Mouse (Mus musculus): ENCODE results near the gene Akap10. TPM values are rescaled to one million over a fixed set of nuclear protein-coding genes. Genes with fewer than 3 reads are reported as not detected.

Akap10 gene
- total and polyA plus RNA-seq, 3 experiments = 17.7 to 20.1 TPM; not detected in 1

- peaks cover 0 to 23% of the 10 kb centered on the region in 2 experiments; a peak in 2 of 4 replicates for H3K36me3 ChIP-seq (ENCODE audit: control insufficient read depth in 1 of 2, insufficient read depth in 2 of 2, low read length in 2 of 2)
- no peak overlapping the region for H3K9ac ChIP-seq (ENCODE audit: control insufficient read depth, low read depth, low read length, poor library complexity, severe bottlenecking)
- peaks cover 6 to 23% of the 10 kb centered on the region in 2 experiments; a peak in 3 of 4 replicates for H3K4me1 ChIP-seq (ENCODE audit: control insufficient read depth in 1 of 2, insufficient read depth in 2 of 2, low read length in 2 of 2)
- no peak for DNase-seq (ENCODE audit: low read depth, low spot score)
- no peaks in the 10 kb centered on the region for H3K27me3 ChIP-seq (ENCODE audit: control insufficient read depth in 1 of 2, insufficient read depth in 2 of 2, low read length in 2 of 2)
- no peaks in the 10 kb centered on the region for H3K79me2 ChIP-seq (ENCODE audit: control insufficient read depth, insufficient read depth, low read length, poor library complexity)
- H3K4me3 ChIP-seq (ENCODE audit: control insufficient read depth in 1 of 2, insufficient read depth in 1 of 2, low read depth in 2 of 2, low read length in 2 of 2) = no peak overlapping the region
- no peak overlapping the region for H3K27ac ChIP-seq (ENCODE audit: control insufficient read depth, low read depth, low read length)
- no peak for TF ChIP-seq MAFK (IDR thresholded peaks at IDR 0.05; ENCODE audit: borderline replicate concordance, low read depth, low read length)
- TF ChIP-seq USF1 (IDR thresholded peaks at IDR 0.05; ENCODE audit: low read depth, low read length) = peak; percentile 82
- H3K9me3 ChIP-seq (replicated peaks; ENCODE audit: insufficient read depth, low read length) = no peaks in the 10 kb centered on the region
Observed at GRCm38 (mm10) chr11:61967034-61967433, 37.0 kb upstream of the Akap10 start.

GRCm38 (mm10) chr11:61964611-61965010 lies 34.6 kb upstream of the Akap10 start:
- DNase-seq (ENCODE audit: low read depth, low spot score) = no peak
- Histone ChIP-seq H3K27ac (ENCODE audit: control insufficient read depth, low read depth, low read length) (no peak overlapping the region), H3K9me3 (replicated peaks; ENCODE audit: insufficient read depth, low read length) (no peaks in the 10 kb centered on the region), H3K9ac (ENCODE audit: control insufficient read depth, low read depth, low read length, poor library complexity, severe bottlenecking) (no peak overlapping the region), H3K36me3 (ENCODE audit: control insufficient read depth in 1 of 2, insufficient read depth in 2 of 2, low read length in 2 of 2) (peaks cover 0 to 25% of the 10 kb centered on the region in 2 experiments; a peak in 2 of 4 replicates), H3K4me1 (ENCODE audit: control insufficient read depth in 1 of 2, insufficient read depth in 2 of 2, low read length in 2 of 2) (peaks cover 6 to 27% of the 10 kb centered on the region in 2 experiments; a peak in 3 of 4 replicates), H3K27me3 (ENCODE audit: control insufficient read depth in 1 of 2, insufficient read depth in 2 of 2, low read length in 2 of 2) (no peaks in the 10 kb centered on the region), H3K79me2 (ENCODE audit: control insufficient read depth, insufficient read depth, low read length, poor library complexity) (no peaks in the 10 kb centered on the region), H3K4me3 (ENCODE audit: control insufficient read depth in 1 of 2, insufficient read depth in 1 of 2, low read depth in 2 of 2, low read length in 2 of 2) (no peak overlapping the region)
- TF ChIP-seq CTCF (IDR thresholded peaks at IDR 0.05 in 2 of 3, conservative IDR thresholded peaks at IDR 0.05 in 1 of 3; ENCODE audit: control insufficient read depth in 1 of 3, insufficient read depth in 1 of 3, low read depth in 2 of 3, low read length in 3 of 3, poor library complexity in 1 of 3, severe bottlenecking in 1 of 3) = no peak
- no peak for TF ChIP-seq ETS1 (IDR thresholded peaks at IDR 0.05; ENCODE audit: low read depth, low read length)
- no peak for TF ChIP-seq EP300 (IDR thresholded peaks at IDR 0.05; ENCODE audit: low read depth in 1 of 2, low read length in 2 of 2)
- TF ChIP-seq CHD1 (IDR thresholded peaks at IDR 0.05; ENCODE audit: low read depth, low read length) = no peak
- TF ChIP-seq TAL1 (IDR thresholded peaks at IDR 0.05; ENCODE audit: low read length) = no peak
- TF ChIP-seq UBTF (IDR thresholded peaks at IDR 0.05; ENCODE audit: borderline replicate concordance, insufficient read depth, low read depth, low read length) = no peak
- no peak for TF ChIP-seq BHLHE40 (IDR thresholded peaks at IDR 0.05; ENCODE audit: borderline replicate concordance, low read depth, low read length)
- TF ChIP-seq TBP (IDR thresholded peaks at IDR 0.05; ENCODE audit: low read depth, low read length) = no peak
- TF ChIP-seq POLR2A (IDR thresholded peaks at IDR 0.05; ENCODE audit: control insufficient read depth in 1 of 2, insufficient read depth in 1 of 2, low read depth in 1 of 2, low read length in 2 of 2, poor library complexity in 1 of 2) = no peak
- TF ChIP-seq NELFE (IDR thresholded peaks at IDR 0.05; ENCODE audit: low read depth, low read length) = no peak
- TF ChIP-seq GABPA (IDR thresholded peaks at IDR 0.05; ENCODE audit: low read depth, low read length) = no peak
- no peak for TF ChIP-seq MAX (IDR thresholded peaks at IDR 0.05; ENCODE audit: low read length)
- TF ChIP-seq SMC3 (IDR thresholded peaks at IDR 0.05; ENCODE audit: low read depth, low read length) = no peak
- no peak for TF ChIP-seq USF2 (IDR thresholded peaks at IDR 0.05; ENCODE audit: borderline replicate concordance in 1 of 2, insufficient read depth in 1 of 2, low read depth in 1 of 2, low read length in 2 of 2)
- no peak for TF ChIP-seq MAFK (IDR thresholded peaks at IDR 0.05; ENCODE audit: borderline replicate concordance, low read depth, low read length)
- TF ChIP-seq ZKSCAN1 (IDR thresholded peaks at IDR 0.05; ENCODE audit: low read depth, low read length) = no peak

Measured in MEL (cell line).